Mouse (Mus musculus) kidney, embryonic 15.5 days (tissue): Measurements from ENCODE around the gene Sde2. TPM values are rescaled to one million over a fixed set of nuclear protein-coding genes. Genes with fewer than 3 reads are reported as not detected.

ENCODE experiments used
- ATAC-seq: fragments of 200-750 bp; cut with Nextera tagmentation; replicated peaks from 2 replicates; pipeline ENCODE4 v1.8.0; 2017; ENCODE audit warnings: moderate TSS enrichment; ENCODE audit not compliant: low FRiP score
- H3K27ac ChIP-seq: fragments of 300-500 bp; sonication (generic); 2 replicates; pipeline ENCODE4 v1.5.1; 2015; ENCODE audit warnings: mild to moderate bottlenecking, inconsistent platforms
- H3K27me3 ChIP-seq: fragments of 300-500 bp; sonication (generic); 2 replicates; pipeline ENCODE4 v1.6.1; 2015; ENCODE audit warnings: inconsistent platforms
- H3K36me3 ChIP-seq: fragments of 300-500 bp; sonication (generic); 2 replicates; pipeline ENCODE4 v1.6.1; 2015; ENCODE audit warnings: inconsistent platforms
- H3K4me1 ChIP-seq: fragments of 300-500 bp; sonication (generic); 2 replicates; pipeline ENCODE4 v1.6.1; 2015; ENCODE audit warnings: inconsistent platforms
- H3K4me2 ChIP-seq: fragments of 300-500 bp; sonication (generic); 2 replicates; pipeline ENCODE4 v1.6.1; 2015; ENCODE audit warnings: moderate library complexity, mild to moderate bottlenecking, inconsistent platforms
- H3K4me3 ChIP-seq: fragments of 300-500 bp; sonication (generic); replicated peaks from 2 replicates; pipeline ENCODE4 v1.5.1; 2015; ENCODE audit warnings: mild to moderate bottlenecking, inconsistent platforms
- H3K9ac ChIP-seq: fragments of 300-500 bp; sonication (generic); 2 replicates; pipeline ENCODE4 v1.6.1; 2015; ENCODE audit warnings: mild to moderate bottlenecking, inconsistent platforms
- H3K9me3 ChIP-seq: fragments of 300-500 bp; sonication (generic); replicated peaks from 2 replicates; pipeline ENCODE4 v1.6.1; 2016; ENCODE audit warnings: inconsistent platforms
- WGBS: fragments of 180-500 bp; shearing (Covaris S2); methylation state at CpG from one replicate; pipeline ENCODE4 v1.1.7; 2015; ENCODE audit warnings: mixed read lengths; 5-methylcytosine and 5-hydroxymethylcytosine counted together
- polyA plus RNA-seq: library from polyadenylated mRNA; unstranded; fragments of >200 nt; fragmentation: Nextera tagmentation; extraction: Ambion mirVana; gene quantifications from 2 replicates; pipeline ENCODE4 v1.2.1, GENCODE M21; 2015

Gene Sde2
- 37.0 and 38.7 TPM in 2 replicates for polyA plus RNA-seq

DNA sequence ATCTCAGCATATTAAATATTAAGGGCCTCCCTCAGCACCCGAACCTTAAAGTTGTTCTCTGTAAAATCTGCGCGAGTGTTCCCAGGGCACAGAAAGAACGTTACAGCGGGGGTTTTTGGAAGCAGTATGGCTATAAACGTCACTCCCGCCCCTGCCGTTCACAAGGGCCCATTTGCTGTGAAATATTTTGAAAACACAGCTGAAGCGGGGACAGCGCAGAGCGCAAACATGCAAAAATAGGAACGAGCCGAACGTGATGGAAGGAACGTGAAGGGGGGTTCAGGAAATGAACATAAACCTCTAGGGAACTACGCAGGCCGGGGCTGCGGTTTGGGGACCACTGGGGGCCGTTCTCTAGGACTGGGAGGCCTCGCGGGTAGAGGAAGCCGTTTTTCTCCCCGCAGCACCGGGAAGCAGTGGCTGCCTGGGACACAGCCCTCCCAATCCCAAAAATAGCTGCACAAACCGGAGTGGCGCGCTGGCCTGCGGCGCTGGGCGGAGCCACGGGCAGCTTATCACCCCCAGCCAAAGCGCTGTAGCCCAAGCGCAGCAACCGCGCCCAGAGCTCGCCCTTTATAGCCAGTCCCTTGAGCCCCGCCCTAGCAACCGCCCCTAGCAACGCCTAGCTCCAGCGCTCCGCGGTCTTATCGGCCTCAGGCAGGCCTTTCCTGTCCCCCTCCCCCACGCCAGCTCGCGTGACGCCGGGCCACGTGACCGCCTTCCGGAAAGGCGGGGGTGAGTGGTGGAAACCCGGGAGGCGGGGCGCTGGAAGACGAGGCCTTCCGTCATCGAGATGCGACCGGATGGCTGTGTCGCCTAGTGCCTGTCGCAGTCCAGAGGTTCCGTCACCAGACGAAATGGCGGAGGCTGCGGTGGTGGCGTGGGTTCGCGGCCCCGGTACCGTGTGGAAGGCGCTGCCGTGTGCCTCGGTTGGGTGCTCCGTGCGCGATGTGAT is at the start of gene Sde2:
Sde2 (plus strand) TSS at position 812 of the 955 bp plus-strand sequence.
- ATAC-seq, result peak; percentile 98
- peak within 1 kb of the TSS; percentile 83 for H3K4me3 ChIP-seq
- under 1% methylated on average over 77 of the region's 77 CpGs for WGBS
- H3K9me3 ChIP-seq, result no peaks in the 10 kb centered on the region
- no peaks in the 10 kb centered on the region for H3K27me3 ChIP-seq
- H3K4me2 ChIP-seq, result peak within 1 kb of the TSS; percentile 70
- peaks cover 45% of the 10 kb centered on the region for H3K4me1 ChIP-seq
- H3K36me3 ChIP-seq, result peaks cover 7% of the 10 kb centered on the region
- peak within 1 kb of the TSS; percentile 73 for H3K9ac ChIP-seq
- H3K27ac ChIP-seq, result peak within 1 kb of the TSS; percentile 98

DNA sequence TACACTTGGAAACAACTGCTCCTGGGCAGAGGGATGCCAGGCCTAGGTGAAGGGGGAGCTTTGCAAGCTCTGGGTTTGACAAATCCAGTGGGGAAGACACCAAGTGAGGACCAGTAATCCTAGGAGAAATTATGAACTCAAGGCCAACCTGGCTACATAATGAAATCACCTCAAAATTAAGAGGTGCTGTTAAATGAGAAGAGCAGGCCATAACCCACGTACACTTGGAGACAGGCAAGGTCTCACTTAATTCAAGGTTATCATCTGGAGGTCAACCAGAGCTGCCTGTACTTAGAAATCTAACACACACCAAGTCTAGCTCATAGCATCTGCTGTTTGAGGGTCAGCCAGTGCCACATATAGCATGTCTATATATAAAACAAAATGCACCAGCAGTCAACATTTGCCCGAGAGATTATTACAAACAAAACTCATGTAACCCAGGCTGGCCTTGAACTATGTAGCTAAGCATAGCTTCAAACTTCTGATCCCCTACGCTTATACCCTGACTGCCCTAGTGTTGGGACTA is 49.4 kb upstream of the Sde2 start:
- 89% methylated on average over 3 of the region's 3 CpGs for WGBS

DNA sequence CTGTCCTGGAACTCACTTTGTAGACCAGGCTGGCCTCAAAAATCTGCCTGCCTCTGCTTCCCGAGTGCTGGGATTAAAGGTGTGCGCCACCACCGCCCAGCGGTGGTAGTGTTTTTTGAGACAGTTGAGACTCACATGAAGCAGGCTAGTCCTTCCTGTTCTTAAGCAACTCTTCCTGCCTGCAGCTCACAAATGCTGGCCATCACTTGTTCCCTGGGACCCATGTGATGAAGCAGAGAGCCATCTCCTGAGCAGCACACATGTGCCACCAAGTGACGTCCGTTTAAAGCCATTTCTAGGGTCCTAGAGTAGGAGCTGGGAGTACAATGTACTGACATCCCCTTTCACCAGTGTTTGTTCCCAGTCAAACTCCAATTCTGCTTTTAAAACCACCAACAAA is 47.0 kb upstream of the Sde2 start:
- whole genome bisulfite sequencing, result 85% methylated on average over 6 of the region's 6 CpGs
- H3K4me2 ChIP-seq, result no peak overlapping the region
- H3K9me3 ChIP-seq, result no peaks in the 10 kb centered on the region
- H3K27ac ChIP-seq, result no peak overlapping the region
- H3K27me3 ChIP-seq, result no peaks in the 10 kb centered on the region
- no peak overlapping the region for H3K4me3 ChIP-seq
- H3K36me3 ChIP-seq, result peaks cover 84% of the 10 kb centered on the region
- no peak for ATAC-seq
- no peak overlapping the region for H3K9ac ChIP-seq
- peaks cover 10% of the 10 kb centered on the region for H3K4me1 ChIP-seq

More for the DNA sequence above, 49.4 kb upstream of the Sde2 start:
- peaks cover 63% of the 10 kb centered on the region for H3K36me3 ChIP-seq
- H3K27ac ChIP-seq, result no peak overlapping the region
- no peak; the same call in 1 of the 2 replicates for ATAC-seq
- H3K9me3 ChIP-seq, result no peaks in the 10 kb centered on the region
- no peaks in the 10 kb centered on the region for H3K4me1 ChIP-seq
- H3K4me3 ChIP-seq, result no peak overlapping the region
- no peak overlapping the region for H3K9ac ChIP-seq
- no peaks in the 10 kb centered on the region for H3K27me3 ChIP-seq
- H3K4me2 ChIP-seq, result no peak overlapping the region

DNA sequence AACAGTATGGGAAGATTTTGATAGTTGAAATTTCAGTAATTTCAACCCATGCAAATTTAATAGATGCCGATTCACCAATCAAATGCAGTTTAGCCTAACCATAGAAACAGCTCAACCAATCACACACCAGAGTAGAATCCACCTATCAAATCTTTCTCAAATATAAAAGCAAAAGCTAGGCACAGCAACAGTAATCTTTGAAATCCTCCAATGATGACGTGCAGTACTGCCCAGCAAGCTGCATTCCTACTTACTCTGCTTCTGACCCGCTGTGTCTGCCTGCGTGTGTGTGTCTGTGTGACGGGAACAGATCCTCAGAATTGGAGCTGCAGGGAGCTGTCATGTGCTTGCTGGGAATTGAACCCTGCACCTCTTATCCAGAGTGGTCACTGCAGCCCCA is 42.1 kb upstream of the Sde2 start:
- no peak for ATAC-seq
- peaks cover 27% of the 10 kb centered on the region for H3K4me1 ChIP-seq
- H3K9ac ChIP-seq, result no peak overlapping the region
- H3K27me3 ChIP-seq, result no peaks in the 10 kb centered on the region
- no peak overlapping the region for H3K27ac ChIP-seq
- H3K9me3 ChIP-seq, result no peaks in the 10 kb centered on the region
- 0 out of 2 replicates have a peak overlapping the region, but pooled peaks have one; percentile 1 for H3K4me2 ChIP-seq
- peaks cover 66% of the 10 kb centered on the region for H3K36me3 ChIP-seq
- H3K4me3 ChIP-seq, result peak overlapping the region; percentile 7; the same call in 1 of the 2 replicates
- WGBS, result 81% methylated on average over 5 of the region's 5 CpGs

DNA sequence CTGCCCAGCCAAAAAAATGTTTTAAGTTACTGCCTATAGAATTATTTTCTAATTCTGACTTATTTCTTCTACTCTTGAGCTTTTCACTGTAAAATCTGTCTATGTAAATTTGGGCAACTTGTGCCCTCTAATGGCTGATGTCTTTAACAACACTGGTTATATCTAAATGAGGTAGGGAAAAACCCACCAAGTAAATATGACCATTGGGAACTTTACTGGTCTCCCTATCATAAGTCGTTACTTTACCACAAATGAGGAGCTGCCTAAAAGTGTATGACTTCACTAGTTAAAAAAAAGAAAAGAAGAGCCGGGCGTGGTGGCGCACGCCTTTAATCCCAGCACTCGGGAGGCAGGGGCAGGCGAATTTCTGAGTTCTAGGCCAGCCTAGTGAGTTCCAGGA is 40.0 kb upstream of the Sde2 start:
- Histone ChIP-seq H3K9ac (peak overlapping the region; percentile 33), H3K4me2 (peak overlapping the region; percentile 57), H3K9me3 (no peaks in the 10 kb centered on the region), H3K4me1 (peaks cover 36% of the 10 kb centered on the region), H3K36me3 (peaks cover 45% of the 10 kb centered on the region), H3K4me3 (peak overlapping the region; percentile 97), H3K27ac (no peak overlapping the region), H3K27me3 (no peaks in the 10 kb centered on the region)
- ATAC-seq, result no peak
- WGBS, result 64% methylated on average over 7 of the region's 7 CpGs

DNA sequence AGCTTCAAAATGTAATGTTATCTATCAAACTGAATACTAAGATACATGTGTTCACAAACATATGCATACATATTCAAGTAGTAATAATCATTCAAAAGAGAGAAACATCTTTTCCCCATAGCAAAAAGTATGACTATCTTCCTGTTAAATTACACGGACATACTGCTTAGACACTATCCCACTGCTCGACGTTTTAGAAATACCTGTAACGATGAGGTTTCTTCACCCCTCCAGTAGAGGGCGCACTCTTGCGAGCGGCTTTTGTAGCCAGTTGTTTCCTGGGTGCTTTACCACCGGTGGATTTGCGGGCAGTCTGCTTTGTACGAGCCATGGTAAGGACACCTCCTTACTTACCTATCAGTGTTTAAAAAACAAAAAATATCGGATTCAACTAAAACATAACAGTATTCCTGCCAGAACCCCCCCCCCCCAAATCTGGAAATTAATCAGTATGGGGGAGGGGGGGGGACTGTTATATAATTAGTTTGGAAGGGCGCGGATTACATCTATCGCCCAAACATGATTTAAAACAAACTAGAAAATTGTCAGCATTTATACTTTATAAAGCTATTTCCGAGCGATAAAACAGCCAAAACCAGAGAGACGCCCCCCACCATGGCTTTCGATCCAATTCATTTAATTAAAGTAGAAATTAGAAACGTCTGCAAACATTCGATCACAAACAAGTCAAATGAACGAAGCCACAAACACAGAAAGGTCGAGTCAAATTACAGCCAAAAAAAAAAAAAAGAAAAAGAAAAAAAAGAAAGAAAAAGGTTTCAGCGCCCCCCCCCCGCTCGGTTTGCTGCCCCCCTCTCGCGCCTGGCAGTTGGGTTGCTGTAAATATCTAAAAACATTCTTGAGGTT is 39.1 kb upstream of the Sde2 start:
- Histone ChIP-seq H3K9ac (peak overlapping the region; percentile 100), H3K4me1 (peaks cover 36% of the 10 kb centered on the region)

DNA sequence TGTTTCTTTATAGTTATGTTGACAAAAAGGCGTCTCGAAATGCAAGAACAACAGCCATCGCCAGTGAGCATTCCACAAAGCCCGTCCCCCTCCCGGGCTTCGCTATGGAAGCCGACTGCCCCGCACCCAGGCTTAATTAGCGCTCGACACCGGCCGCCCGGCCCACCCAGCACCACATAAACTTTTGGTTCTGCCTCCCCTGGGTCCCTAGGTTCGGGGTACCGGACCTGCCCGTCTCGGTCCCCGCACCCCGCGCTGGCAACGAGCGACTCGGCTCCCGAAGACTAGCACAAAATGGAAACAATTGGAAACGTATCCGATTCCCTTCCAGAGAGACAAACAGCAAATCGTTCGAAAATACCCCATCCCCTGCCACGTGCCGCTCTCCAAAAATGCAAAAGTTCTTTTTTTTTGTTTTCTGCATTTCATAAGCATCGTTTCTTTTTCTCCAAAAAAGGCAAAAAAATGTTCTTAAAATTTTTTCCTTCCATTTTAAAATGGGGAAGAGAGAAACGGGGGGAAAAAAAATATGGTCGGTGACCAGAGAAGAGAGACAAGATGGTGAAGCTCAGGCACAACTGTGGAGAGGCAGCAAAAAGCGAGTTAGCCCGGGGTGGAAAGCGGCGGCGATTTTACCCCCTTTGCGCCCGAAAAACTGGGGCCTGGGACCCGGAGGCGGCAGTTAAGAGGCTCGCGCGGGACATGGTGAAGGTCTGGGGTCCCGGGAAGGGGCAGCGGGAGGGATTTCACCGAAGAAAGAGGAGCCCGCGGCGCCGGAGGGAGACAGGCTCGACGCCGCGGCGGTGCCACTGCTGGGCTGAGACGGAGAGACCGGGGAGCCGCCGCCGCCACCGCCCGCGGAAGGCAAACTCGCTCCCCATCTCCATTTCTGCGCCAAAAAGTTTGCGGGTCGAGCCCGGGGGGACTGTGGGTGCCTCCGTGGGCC is 38.2 kb upstream of the Sde2 start:
- no peaks in the 10 kb centered on the region for H3K27me3 ChIP-seq
- peak; percentile 16 for ATAC-seq
- no peaks in the 10 kb centered on the region for H3K9me3 ChIP-seq
- peak overlapping the region; percentile 97 for H3K4me3 ChIP-seq
- peaks cover 27% of the 10 kb centered on the region for H3K36me3 ChIP-seq
- H3K4me1 ChIP-seq, result peaks cover 36% of the 10 kb centered on the region
- H3K4me2 ChIP-seq, result peak overlapping the region; percentile 57
- H3K9ac ChIP-seq, result peak overlapping the region; percentile 100
- peak overlapping the region; percentile 100 for H3K27ac ChIP-seq
- under 1% methylated on average over 71 of the region's 71 CpGs for WGBS

More for the DNA sequence above, 39.1 kb upstream of the Sde2 start:
- Histone ChIP-seq H3K27ac (peak overlapping the region; percentile 100), H3K4me2 (peak overlapping the region; percentile 57), H3K36me3 (peaks cover 36% of the 10 kb centered on the region), H3K27me3 (no peaks in the 10 kb centered on the region), H3K9me3 (no peaks in the 10 kb centered on the region), H3K4me3 (peak overlapping the region; percentile 97)
- WGBS, result 3% methylated on average over 27 of the region's 27 CpGs
- no peak for ATAC-seq

DNA sequence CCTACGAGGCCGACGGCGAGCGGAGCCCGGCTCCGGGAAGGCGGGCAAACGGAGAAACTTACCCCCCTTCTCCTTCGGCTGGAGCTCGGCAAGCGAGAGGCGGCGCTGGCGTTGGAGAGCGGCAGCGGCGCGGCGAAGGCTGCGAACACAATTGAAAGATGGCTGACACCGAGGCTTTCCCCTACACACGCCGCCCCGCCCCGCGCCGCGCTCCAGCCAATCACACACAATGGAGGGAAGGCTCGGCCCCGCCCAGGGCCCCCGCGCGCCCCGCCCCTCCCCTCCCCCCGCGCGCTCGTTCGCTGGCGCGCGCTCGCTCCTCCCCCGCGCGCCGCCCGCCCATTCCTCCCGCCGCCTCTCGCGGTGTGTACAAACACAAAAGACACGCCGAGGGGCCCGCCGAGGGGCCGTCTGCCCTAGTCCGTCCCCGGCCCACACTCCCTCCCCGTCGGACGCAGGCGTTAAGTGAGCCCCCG is 37.5 kb upstream of the Sde2 start:
- Histone ChIP-seq H3K9ac (peak overlapping the region; percentile 100), H3K27ac (peak overlapping the region; percentile 100), H3K4me1 (peaks cover 35% of the 10 kb centered on the region), H3K4me3 (peak overlapping the region; percentile 97), H3K4me2 (peak overlapping the region; percentile 66), H3K36me3 (peaks cover 22% of the 10 kb centered on the region), H3K27me3 (no peaks in the 10 kb centered on the region), H3K9me3 (no peaks in the 10 kb centered on the region)
- peak; percentile 96 for ATAC-seq
- WGBS, result under 1% methylated on average over 59 of the region's 65 CpGs

DNA sequence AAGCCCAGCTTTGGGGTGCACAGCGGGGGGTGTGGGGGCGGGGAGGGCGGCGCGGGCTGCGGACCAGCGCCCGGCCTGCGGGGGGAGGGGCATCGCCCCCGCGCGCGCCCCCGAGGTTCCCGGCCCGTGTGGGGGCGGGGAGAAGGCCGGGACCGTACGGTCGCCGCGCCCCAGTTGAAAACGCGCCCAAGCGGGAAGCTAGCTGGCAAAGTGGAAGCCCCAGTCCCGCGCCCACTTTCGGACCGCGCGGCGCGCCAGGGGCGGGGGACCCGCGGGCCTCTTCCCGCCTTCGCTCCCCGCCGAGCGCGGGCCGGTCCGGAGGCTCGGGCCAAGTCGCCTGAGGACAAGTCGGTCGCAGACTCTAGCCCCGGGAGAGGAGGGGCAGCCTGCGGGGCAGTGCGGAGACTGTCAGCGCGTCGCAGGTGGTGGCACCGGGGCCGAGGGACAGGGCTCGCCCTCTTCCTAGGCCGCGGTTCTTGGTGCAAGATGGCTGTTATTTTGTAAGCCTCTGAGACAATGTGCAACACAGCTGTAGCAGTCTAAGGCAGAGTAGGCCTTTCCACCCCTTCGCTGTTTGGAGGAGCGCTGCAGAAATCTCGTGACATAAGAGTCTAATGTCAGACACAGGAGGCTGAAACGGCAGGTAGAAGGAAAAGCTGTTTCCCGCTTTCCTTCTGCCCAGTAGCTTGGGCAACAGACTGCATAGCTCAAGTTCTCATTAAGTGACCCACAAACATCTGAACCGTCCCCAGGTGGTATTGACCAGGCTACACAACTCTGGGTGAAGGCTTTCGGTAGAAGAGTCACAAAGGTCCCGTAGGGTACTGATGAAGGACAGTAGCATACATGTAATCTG is 36.8 kb upstream of the Sde2 start, which contains the start of gene H3f3a:
H3f3a (minus strand) TSS at position 59 of the 856 bp plus-strand sequence.
- no peaks in the 10 kb centered on the region for H3K27me3 ChIP-seq
- H3K4me2 ChIP-seq, result peak within 1 kb of the TSS; percentile 66
- peak within 1 kb of the TSS; percentile 97 for H3K4me3 ChIP-seq
- ATAC-seq, result peak; percentile 83
- peak within 1 kb of the TSS; percentile 100 for H3K27ac ChIP-seq
- WGBS, result 2% methylated on average over 47 of the region's 69 CpGs
- H3K9me3 ChIP-seq, result no peaks in the 10 kb centered on the region
- peak within 1 kb of the TSS; percentile 100 for H3K9ac ChIP-seq
- H3K4me1 ChIP-seq, result peaks cover 31% of the 10 kb centered on the region
- H3K36me3 ChIP-seq, result peaks cover 17% of the 10 kb centered on the region

DNA sequence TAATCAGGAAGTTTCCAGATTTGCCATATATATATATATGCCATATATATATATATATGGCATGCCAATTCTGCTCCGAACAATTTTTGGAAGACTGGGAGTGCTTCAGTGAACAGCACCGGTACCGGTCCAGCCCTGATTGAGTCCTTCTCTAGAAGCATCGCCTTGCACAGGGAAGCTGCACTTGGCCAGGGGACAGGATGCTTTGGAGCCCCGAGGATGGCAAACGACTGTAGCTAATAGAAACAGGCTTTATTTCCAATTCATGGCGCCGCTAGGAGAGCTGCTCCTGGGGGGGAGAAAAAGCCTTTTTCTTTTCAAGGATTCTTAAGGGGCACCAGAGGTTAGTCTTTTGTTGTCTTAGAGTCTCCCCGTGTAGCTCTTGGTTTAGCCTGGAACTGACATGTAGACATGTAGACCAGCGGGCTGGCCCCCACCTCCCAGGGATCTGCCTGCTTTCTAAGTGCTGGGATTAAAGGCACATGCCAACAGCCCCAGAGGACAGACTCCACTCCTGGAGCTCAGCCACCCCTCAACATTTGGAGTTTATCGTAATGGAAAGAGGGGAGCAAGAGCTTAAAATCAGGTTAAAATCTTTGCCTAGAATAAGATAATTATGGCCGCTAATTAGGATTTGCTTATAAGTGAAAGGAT is 35.4 kb upstream of the Sde2 start:
- H3K4me3 ChIP-seq, result no peak overlapping the region
- no peak overlapping the region for H3K27ac ChIP-seq
- 72% methylated on average over 12 of the region's 12 CpGs for WGBS
- ATAC-seq, result no peak
- no peak overlapping the region for H3K4me2 ChIP-seq
- H3K4me1 ChIP-seq, result peaks cover 23% of the 10 kb centered on the region
- H3K9ac ChIP-seq, result no peak overlapping the region
- peaks cover 4% of the 10 kb centered on the region for H3K36me3 ChIP-seq
- H3K27me3 ChIP-seq, result no peaks in the 10 kb centered on the region
- no peaks in the 10 kb centered on the region for H3K9me3 ChIP-seq
